Mouse (Mus musculus) G1E (cell line): ENCODE measurements around the gene 1700029J07Rik.

Source experiments
- CTCF ChIP-seq: IDR thresholded peaks from 2 replicates; pipeline ENCODE4 v1.5.1; 2012; ENCODE audit warnings: low read depth, low read length, inconsistent platforms, mixed read lengths
- GATA1 ChIP-seq: IDR thresholded peaks from 2 replicates; pipeline ENCODE4 v1.6.1; 2012; ENCODE audit warnings: borderline replicate concordance, low read length, inconsistent platforms, mixed read lengths
- GATA2 ChIP-seq: IDR thresholded peaks from 2 replicates; pipeline ENCODE4 v1.6.1; 2012; ENCODE audit warnings: low read depth, low read length, inconsistent platforms, borderline replicate concordance
- POLR2AphosphoS5 ChIP-seq: IDR thresholded peaks from 2 replicates; pipeline ENCODE4 v1.6.1; 2012; ENCODE audit warnings: low read depth, low read length, inconsistent platforms; ENCODE audit not compliant: insufficient replicate concordance
- TAL1 ChIP-seq: conservative IDR thresholded peaks from 2 replicates; pipeline ENCODE4 v1.6.1; 2012; ENCODE audit warnings: low read depth, low read length, inconsistent platforms, mixed read lengths

- TF ChIP-seq TAL1 (no peak), CTCF (no peak), GATA2 (no peak), GATA1 (no peak), POLR2AphosphoS5 (no peak)
Observed at GRCm38 (mm10) chr8:45903659-45904058, 71.4 kb downstream of the 1700029J07Rik start.
